Mouse (Mus musculus): ENCODE measurements around the gene Derl3.
"Not testable (repeated sequence)": the region's sequence is repeated elsewhere in the genome, so short reads cannot be mapped to it uniquely, and the experiment has no call there.

Derl3 gene

GRCm38 (mm10) chr10:75893089-75893750, at the start of gene Derl3:
Gene Derl3, plus strand, starts transcription at chr10:75893413.
- peak; percentile 98 for DNase-seq (ENCODE audit: low spot score)

- not testable (repeated sequence) for DNase-seq (ENCODE audit: low spot score)
Observed at GRCm38 (mm10) chr10:75843898-75844297, 49.3 kb upstream of the Derl3 start.

- DNase-seq (ENCODE audit: low spot score) = no peak
Observed at GRCm38 (mm10) chr10:75844800-75845199, 48.4 kb upstream of the Derl3 start.

GRCm38 (mm10) chr10:75845306-75845930, 47.8 kb upstream of the Derl3 start:
- DNase-seq (ENCODE audit: low spot score) = no peak

- DNase-seq (ENCODE audit: low spot score) = no peak
Observed at GRCm38 (mm10) chr10:75848382-75848781, 44.8 kb upstream of the Derl3 start.

- no peak for DNase-seq (ENCODE audit: low spot score)
Observed at GRCm38 (mm10) chr10:75851076-75851475, 42.1 kb upstream of the Derl3 start.

GRCm38 (mm10) chr10:75851681-75852080, 41.5 kb upstream of the Derl3 start:
- DNase-seq (ENCODE audit: low spot score) = no peak

- DNase-seq (ENCODE audit: low spot score) = no peak
Observed at GRCm38 (mm10) chr10:75852539-75853125, 40.6 kb upstream of the Derl3 start.

- peak; percentile 95 for DNase-seq (ENCODE audit: low spot score)
Observed at GRCm38 (mm10) chr10:75853452-75853851, 39.8 kb upstream of the Derl3 start.

- no peak for DNase-seq (ENCODE audit: low spot score)
Observed at GRCm38 (mm10) chr10:75854096-75854495, 39.1 kb upstream of the Derl3 start.

- DNase-seq (ENCODE audit: low spot score) = no peak
Observed at GRCm38 (mm10) chr10:75854791-75855190, 38.4 kb upstream of the Derl3 start.

- no peak for DNase-seq (ENCODE audit: low spot score)
Observed at GRCm38 (mm10) chr10:75855416-75855981, 37.7 kb upstream of the Derl3 start.

- DNase-seq (ENCODE audit: low spot score) = no peak
Observed at GRCm38 (mm10) chr10:75856155-75856907, 36.9 kb upstream of the Derl3 start.

- no peak for DNase-seq (ENCODE audit: low spot score)
Observed at GRCm38 (mm10) chr10:75856976-75857375, 36.2 kb upstream of the Derl3 start.

GRCm38 (mm10) chr10:75857598-75857997, 35.6 kb upstream of the Derl3 start:
- no peak for DNase-seq (ENCODE audit: low spot score)

- peak; percentile 86 for DNase-seq (ENCODE audit: low spot score)
Observed at GRCm38 (mm10) chr10:75859107-75859746, 34.0 kb upstream of the Derl3 start.

- peak; percentile 96 for DNase-seq (ENCODE audit: low spot score)
Observed at GRCm38 (mm10) chr10:75859786-75860470, 33.3 kb upstream of the Derl3 start, which contains the start of gene Mif. Gene Mif, minus strand, starts transcription at chr10:75860240.

- peak; percentile 30 for DNase-seq (ENCODE audit: low spot score)
Observed at GRCm38 (mm10) chr10:75860746-75861145, 32.5 kb upstream of the Derl3 start.

- DNase-seq (ENCODE audit: low spot score) = no peak
Observed at GRCm38 (mm10) chr10:75861587-75861986, 31.6 kb upstream of the Derl3 start.

GRCm38 (mm10) chr10:75872025-75872914, 20.9 kb upstream of the Derl3 start:
- no peak for DNase-seq (ENCODE audit: low spot score)

Data from embryo, embryonic 10.5 days (tissue).